Mouse (Mus musculus) CD4-positive naive resting alpha-beta T cell, adult 76 days (primary cell): Measurements from ENCODE around the gene Vsnl1. TPM values are rescaled to one million over a fixed set of nuclear protein-coding genes. Genes with fewer than 3 reads are reported as not detected.

Source experiments
- total RNA-seq: library from RNA; stranded (reverse); gene quantifications from one replicate; pipeline ENCODE4 v1.2.4, GENCODE M21; 2023

The Vsnl1 gene
- total RNA-seq, result not detected

DNA sequence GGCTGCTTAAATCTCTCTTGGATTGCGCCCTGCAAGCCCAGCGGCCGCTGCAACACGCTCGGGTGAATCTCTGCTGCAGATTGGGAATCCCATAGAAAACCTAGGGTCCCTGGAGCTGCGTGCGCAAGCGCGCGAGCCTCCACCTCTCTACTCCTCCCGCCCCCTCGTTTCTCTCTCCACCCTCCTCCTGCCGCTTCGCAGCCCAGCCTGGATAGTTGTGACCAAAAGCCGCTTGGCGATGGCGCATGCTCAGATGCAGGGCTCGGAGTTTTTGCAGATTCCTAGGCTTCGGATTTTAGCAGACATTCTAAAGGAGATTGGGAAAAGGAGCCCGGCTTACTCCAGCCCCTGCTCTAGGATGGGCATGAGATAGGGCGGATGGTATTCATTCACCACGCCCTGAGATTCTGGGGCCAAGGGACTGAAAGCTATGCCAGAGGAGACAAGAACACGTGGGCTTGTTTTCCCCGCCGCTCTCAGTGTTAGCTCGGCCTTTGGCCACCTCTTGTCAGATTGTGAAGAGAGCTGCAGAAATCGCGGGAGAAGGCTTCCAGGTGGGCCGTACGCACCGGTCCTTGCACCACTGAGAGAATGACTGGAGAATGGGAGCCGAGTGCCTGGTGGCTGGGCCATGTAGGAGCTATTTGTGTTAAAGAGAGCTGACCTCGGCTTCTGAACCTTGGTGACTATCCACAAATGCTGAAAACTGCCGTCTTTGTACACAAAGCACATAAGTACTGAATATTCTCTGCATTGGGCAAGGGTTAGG lies at the start of gene Vsnl1:
Gene Vsnl1, minus strand, starts transcription at position 117 of the 769 bp plus-strand sequence.

DNA sequence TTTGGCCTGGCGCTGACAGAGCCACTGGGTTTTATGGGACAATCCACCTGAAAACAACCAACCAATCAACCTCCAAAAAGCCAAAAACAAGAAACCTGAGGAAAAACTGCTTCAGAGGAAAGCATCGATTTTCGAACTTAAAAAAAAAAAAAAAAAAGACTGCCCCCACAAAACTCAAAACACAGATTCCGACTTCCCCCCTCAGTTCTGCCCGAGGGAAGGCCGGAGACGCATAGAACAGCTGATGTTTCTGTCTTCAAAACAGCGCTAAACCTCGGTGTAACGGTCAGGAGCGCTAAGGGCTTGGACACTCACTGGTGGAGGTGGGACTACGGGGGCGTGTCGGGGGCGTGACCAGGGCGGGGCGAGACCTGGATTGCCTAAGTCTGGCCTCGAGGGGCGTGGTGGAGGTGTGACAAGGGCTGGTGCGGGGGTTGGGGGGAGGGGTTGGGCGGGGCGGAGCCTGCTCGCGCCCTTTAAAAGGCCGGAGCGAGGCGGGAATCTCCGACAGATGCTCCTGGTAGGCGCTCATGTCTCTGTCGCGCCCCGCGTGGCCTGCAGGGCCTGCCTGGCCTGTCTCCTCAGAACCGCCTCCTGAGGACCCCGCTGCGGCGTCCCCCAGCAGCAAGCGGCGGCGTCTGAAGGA lies 19.3 kb upstream of the Vsnl1 start, which contains the start of gene Rad51ap2:
Gene Rad51ap2, plus strand, starts transcription at position 531 of the 646 bp plus-strand sequence.

Other genes starting within 250 kb of the Vsnl1 start
- not detected for gene Msgn1, start 227.6 kb downstream of the Vsnl1 start, total RNA-seq
- gene Gen1, start 170.8 kb downstream of the Vsnl1 start, total RNA-seq, result 3.1 TPM
- gene Smc6, start 170.7 kb downstream of the Vsnl1 start, total RNA-seq, result 137 TPM
- not detected for gene Rad51ap2, start 19.5 kb upstream of the Vsnl1 start, total RNA-seq